Mouse (Mus musculus): ENCODE measurements around the gene Rhebl1. TPM values are rescaled to one million over a fixed set of nuclear protein-coding genes. Genes with fewer than 3 reads are reported as not detected.

Rhebl1 gene
- total RNA-seq (2023), result 2.0 and 3.1 TPM in 2 replicates

GRCm38 (mm10) chr15:98893940-98894745 is at the start of gene Rhebl1:
Rhebl1 (minus strand) TSS chr15:98894540.

GRCm38 (mm10) chr15:98934217-98934839 is 40.0 kb upstream of the Rhebl1 start, which contains the start of gene Tuba1b:
Tuba1b (minus strand) TSS chr15:98934565.

GRCm38 (mm10) chr15:98917538-98918498 is 23.5 kb upstream of the Rhebl1 start, which contains the start of gene Lmbr1l:
Lmbr1l (minus strand) TSS chr15:98918231.

GRCm38 (mm10) chr15:98897928-98898800 is 3.8 kb upstream of the Rhebl1 start, which contains the start of gene Dhh:
Dhh (minus strand) TSS chr15:98898540.

GRCm38 (mm10) chr15:98871070-98871915 is 23.0 kb downstream of the Rhebl1 start, which contains the start of gene Kmt2d:
Kmt2d (minus strand) TSS chr15:98871204.

GRCm38 (mm10) chr15:98830736-98831683 is 63.3 kb downstream of the Rhebl1 start, which contains the start of gene Prkag1:
Prkag1 (minus strand) TSS chr15:98831521.

Other genes starting within 250 kb of the Rhebl1 start
- gene Ddx23, start 231.6 kb downstream of the Rhebl1 start, total RNA-seq (2023), result 68.1 and 73.5 TPM in 2 replicates
- gene Rnd1, start 217.1 kb downstream of the Rhebl1 start, total RNA-seq (2023), result 16.4 and 16.6 TPM in 2 replicates
- not detected in 2 replicates for gene Ccdc65, start 186.3 kb downstream of the Rhebl1 start, total RNA-seq (2023)
- gene Fkbp11, start 166.3 kb downstream of the Rhebl1 start, total RNA-seq (2023), result 1.4 and 2.0 TPM in 2 replicates
- 72.9 and 90.8 TPM in 2 replicates for gene Arf3, start 131.3 kb downstream of the Rhebl1 start, total RNA-seq (2023)
- 0.18 TPM in 1 of 2 replicates, not detected in the other for gene Wnt10b, start 116.4 kb downstream of the Rhebl1 start, total RNA-seq (2023)
- not detected in 2 replicates for gene Wnt1, start 104.7 kb downstream of the Rhebl1 start, total RNA-seq (2023)
- not detected in 2 replicates for gene Ddn, start 85.0 kb downstream of the Rhebl1 start, total RNA-seq (2023)
- 158 and 237 TPM in 2 replicates for gene Prkag1, start 63.0 kb downstream of the Rhebl1 start, total RNA-seq (2023)
- 122 and 166 TPM in 2 replicates for gene Kmt2d, start 23.3 kb downstream of the Rhebl1 start, total RNA-seq (2023)
- gene Dhh, start 4.0 kb upstream of the Rhebl1 start, total RNA-seq (2023), result not detected in 2 replicates
- 106 and 139 TPM in 2 replicates for gene Lmbr1l, start 23.7 kb upstream of the Rhebl1 start, total RNA-seq (2023)
- 228 and 274 TPM in 2 replicates for gene Tuba1b, start 40.0 kb upstream of the Rhebl1 start, total RNA-seq (2023)
- gene Gm49450, start 59.0 kb upstream of the Rhebl1 start, total RNA-seq (2023), result not detected in 2 replicates
- 122 and 136 TPM in 2 replicates for gene Tuba1a, start 59.2 kb upstream of the Rhebl1 start, total RNA-seq (2023)
- gene Tuba1c, start 135.4 kb upstream of the Rhebl1 start, total RNA-seq (2023), result 306 and 319 TPM in 2 replicates
- gene Prph, start 160.6 kb upstream of the Rhebl1 start, total RNA-seq (2023), result 0.25 TPM in 1 of 2 replicates, not detected in the other
- gene Troap, start 180.0 kb upstream of the Rhebl1 start, total RNA-seq (2023), result 24.2 and 31.0 TPM in 2 replicates
- gene C1ql4, start 193.3 kb upstream of the Rhebl1 start, total RNA-seq (2023), result not detected in 2 replicates
- 1.7 and 2.2 TPM in 2 replicates for gene Dnajc22, start 198.6 kb upstream of the Rhebl1 start, total RNA-seq (2023)
- gene Spats2, start 231.4 kb upstream of the Rhebl1 start, total RNA-seq (2023), result 0.29 TPM in 1 of 2 replicates, not detected in the other